Mouse (Mus musculus) hindbrain, embryonic 11.5 days (tissue): ENCODE results near the gene Mlh3. TPM values are rescaled to one million over a fixed set of nuclear protein-coding genes. Genes with fewer than 3 reads are reported as not detected.

Source experiments
- polyA plus RNA-seq: library from polyadenylated mRNA; unstranded; fragments of >200 nt; fragmentation: Nextera tagmentation; extraction: Ambion mirVana; gene quantifications from 2 replicates; pipeline ENCODE4 v1.2.1, GENCODE M21; 2014

Mlh3 gene
- polyA plus RNA-seq, 1 experiment from 2014 or later = 8.4 TPM

Other genes with a start within 250 kb of the Mlh3 start
- 2.4 and 4.1 TPM in 2 replicates for gene Prox2, start 159.8 kb downstream of the Mlh3 start, polyA plus RNA-seq
- 98.7 and 101 TPM in 2 replicates for gene Dlst, start 159.8 kb downstream of the Mlh3 start, polyA plus RNA-seq
- gene Rps6kl1, start 119.3 kb downstream of the Mlh3 start, polyA plus RNA-seq = 2.3 and 2.6 TPM in 2 replicates
- 5.4 and 7.8 TPM in 2 replicates for gene Pgf, start 92.8 kb downstream of the Mlh3 start, polyA plus RNA-seq
- gene Eif2b2, start 51.1 kb downstream of the Mlh3 start, polyA plus RNA-seq = 90.0 and 103 TPM in 2 replicates
- gene Acyp1, start 17.8 kb upstream of the Mlh3 start, polyA plus RNA-seq = 71.4 and 73.8 TPM in 2 replicates
- 1.2 and 1.5 TPM in 2 replicates for gene Zc2hc1c, start 18.0 kb upstream of the Mlh3 start, polyA plus RNA-seq
- 10.2 and 13.4 TPM in 2 replicates for gene Nek9, start 68.8 kb upstream of the Mlh3 start, polyA plus RNA-seq
- gene Tmed10, start 104.2 kb upstream of the Mlh3 start, polyA plus RNA-seq = 279 TPM in 2 replicates
- gene Fos, start 203.3 kb upstream of the Mlh3 start, polyA plus RNA-seq = 1.4 and 1.6 TPM in 2 replicates